Mouse (Mus musculus): ENCODE data around the gene Slc26a8.
A peak's percentile ranks its signal among the peaks of the same experiment; 100 is the strongest.

The Slc26a8 gene

DNA sequence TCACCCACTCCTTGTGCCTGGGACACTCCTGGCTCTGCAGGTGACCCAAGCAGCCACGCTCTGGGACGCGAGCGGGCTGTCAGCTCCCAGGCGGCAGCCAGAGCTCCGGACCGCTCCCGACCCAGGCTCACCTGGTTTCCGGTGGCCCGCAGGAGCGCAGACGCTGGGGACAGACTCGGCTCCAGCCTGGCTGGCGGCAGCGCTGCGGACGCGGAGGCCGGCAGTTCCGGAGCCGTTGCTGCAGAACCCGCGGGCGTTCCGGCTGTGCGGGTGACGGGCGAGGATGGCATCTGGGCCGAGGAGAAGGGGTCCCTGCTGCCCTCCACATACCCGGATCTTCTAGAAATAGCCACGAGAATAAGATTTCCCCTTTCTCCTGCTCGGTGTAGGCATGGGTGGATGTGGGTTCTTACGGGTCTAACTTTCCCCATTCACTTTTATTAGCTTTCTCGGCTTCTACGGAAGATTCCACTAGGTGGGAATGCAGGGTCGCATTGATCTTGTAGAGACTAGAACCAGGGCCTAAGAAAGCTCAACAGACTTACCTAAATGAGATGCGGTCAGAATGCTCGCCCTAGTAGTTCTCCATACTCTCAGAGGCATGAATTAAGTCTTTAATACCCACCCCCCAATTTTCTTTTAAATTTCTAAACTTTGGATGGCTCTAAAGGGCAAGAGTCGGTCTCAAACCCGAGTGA lies at the start of gene Slc26a8:
Gene Slc26a8, minus strand, starts transcription at position 648 of the 698 bp plus-strand sequence.
- DNase-seq (ENCODE audit: low read depth, low spot score), result peak; percentile 34

GRCm38 (mm10) chr17:28739244-28739643 lies 49.2 kb upstream of the Slc26a8 start:
- DNase-seq (ENCODE audit: low read depth, low spot score), result no peak

DNA sequence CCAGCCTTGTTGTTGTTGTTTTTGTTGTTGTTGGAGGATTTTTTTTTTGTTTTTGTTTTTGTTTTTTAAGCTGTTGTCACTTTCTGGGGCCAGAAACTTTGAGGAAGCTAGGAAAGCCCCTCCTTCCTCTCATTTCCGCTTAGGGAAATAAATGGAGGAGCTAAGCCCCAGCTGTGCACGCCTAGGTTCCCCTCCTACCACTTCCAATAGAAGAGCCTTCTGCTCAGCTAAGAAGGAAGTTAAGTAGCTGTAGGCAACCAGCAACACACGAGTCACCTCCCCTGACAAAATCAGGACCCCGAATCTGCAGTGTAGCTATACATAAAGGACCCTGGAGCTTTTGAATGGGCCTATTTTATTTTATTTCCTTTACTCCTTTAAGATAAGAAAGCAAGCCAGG lies 47.9 kb upstream of the Slc26a8 start:
- DNase-seq (ENCODE audit: low read depth, low spot score), result no peak

DNA sequence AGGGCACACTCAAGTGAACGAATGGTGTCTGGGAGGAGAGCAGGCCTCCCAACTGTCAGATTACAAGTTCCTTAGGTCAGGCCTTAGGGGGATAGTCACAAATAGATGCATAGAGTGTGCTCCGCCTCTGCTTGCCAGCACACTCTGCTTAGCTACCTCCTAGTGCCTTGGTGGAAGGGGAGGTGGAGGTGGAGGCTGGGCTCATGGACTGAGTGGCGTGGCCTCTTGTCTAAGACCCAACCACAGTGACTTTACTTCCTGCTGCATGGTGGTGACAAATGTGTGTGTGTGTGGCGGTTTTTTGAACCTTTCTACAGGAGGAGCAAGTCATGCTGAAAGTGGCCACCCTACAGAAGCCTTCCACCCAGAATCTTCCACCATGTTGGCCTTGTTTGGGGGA lies 46.5 kb upstream of the Slc26a8 start:
- DNase-seq (ENCODE audit: low read depth, low spot score), result no peak

DNA sequence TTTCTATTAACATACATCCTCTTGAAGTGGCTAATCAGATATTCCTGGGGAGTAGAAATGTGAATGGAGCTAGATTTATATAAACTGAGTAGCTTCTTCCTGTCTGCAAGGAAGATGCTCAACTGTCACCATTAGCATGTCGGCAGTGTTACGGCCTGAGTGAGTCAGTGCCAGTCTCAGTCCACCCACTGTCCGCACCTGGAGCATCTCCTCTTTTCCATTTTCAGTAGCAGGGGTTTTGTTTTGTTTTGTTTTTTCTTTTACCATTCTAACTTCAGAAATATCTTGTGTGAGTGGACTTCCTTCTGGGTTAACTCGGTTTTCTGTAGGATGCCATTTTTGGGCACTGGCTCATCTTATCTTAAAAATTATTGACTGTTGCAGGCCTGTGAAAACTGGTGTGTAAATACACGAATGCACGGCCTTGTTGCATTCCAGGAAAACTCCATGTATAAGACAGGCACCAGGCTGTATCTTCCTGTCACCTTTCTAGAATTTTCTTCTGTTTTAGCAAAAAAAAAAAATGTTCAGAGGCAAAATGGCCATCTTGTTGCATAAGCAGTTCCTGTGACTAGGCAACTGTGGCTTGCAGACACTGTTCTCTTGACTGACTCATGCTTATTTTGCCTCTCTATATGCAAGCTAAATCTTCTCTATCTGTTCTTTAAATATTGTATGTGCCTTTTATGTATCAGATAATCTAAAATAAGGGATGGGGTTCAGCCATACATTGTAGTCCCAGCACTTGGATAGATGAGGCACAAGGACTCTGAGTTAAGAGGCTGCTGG lies 45.5 kb upstream of the Slc26a8 start:
- DNase-seq (ENCODE audit: low read depth, low spot score), result no peak

DNA sequence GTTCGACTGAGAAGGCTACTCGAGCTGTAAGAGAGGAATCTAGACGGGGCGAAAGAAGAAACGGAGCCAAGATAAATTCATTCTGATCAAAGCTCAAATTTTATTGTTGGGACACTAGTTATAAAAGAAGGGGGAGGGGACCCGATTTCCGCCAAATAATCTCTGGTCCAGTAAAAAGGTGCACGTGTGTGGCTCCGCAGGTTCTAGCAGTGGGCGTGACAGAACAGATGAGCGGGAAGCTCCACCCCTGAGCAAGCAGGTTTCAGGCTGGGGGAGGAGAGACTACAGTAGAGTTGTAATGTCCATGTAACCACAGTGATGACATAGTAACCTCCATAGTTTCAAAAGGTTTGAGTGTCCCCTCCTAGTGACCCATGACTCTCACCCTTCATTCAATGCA lies 37.5 kb upstream of the Slc26a8 start:
- peak; percentile 46 for DNase-seq (ENCODE audit: low read depth, low spot score)

DNA sequence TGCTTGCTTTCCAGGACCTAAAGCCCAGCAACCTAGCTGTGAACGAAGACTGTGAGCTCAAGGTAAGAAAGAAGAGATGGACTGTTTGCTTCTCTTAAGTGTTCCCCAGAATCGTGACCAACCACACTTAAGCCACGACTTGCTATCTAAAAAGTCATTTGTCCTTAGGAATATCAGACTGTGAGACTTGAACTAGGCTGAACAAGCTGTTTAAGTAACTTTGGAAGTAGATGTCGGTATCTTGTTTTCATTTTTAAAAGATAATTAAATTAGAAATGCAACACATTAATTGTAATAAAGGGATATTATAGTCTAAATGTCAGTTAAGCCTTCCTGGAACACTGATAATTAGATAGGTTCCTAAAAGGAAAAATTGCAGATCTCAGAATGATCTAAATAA lies 35.8 kb upstream of the Slc26a8 start, which contains the start of gene AC170998.1:
Gene AC170998.1, plus strand, starts transcription at position 301 of the 400 bp plus-strand sequence.
- no peak for DNase-seq (ENCODE audit: low read depth, low spot score)

DNA sequence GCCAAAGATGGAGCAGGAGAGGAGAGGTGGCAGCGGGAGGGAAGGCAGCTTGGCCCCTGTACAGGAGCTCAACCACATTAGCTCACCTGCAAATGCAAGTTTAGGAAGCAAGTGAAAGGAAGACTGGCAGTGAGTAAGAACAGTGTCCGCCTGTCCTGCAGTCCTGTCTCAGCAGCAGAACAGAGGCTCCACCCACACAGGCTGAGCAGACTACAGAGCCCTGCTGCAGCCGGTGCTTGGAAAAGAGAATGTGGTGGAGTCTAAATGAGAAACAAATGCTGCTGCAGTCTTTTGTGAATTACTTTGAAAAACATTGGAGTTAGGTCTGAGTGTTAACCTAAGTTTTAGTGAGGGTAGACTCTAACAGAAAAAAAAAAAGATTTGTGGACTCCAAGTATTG lies 27.5 kb upstream of the Slc26a8 start:
- DNase-seq (ENCODE audit: low read depth, low spot score), result no peak

DNA sequence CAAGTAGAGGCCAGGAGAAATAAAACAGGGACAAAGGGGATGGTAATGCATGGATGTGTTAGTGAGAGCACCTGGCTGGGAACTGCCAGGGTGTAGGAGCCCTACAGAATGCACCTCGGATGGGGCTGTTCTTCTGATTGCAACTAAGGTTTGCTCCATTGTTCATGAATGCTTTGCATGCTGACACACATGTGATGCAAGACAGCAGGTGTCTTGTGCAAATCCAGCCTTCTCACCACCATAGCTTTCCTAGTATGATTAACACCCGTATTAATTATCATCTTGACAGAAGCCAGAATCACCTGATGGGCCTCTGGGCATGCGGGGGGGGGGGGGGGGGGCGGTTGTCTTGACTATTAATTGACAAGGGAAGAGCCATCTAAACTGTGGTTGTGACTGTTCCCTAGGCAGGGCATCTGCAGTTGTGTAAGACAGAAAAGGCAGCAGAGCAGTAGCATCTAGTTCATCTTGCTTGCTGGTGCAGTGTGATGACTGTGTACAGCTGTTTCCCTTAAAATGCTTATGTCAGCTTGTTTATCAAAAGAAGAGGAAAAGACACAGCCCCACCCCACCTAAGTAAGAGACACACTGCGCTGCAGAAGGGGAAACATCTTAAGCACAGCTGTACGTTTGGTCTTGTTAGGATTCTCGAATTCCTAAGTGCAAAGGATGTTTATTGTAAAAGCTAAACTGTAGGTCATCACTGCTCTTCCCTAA lies 26.0 kb upstream of the Slc26a8 start:
- no peak for DNase-seq (ENCODE audit: low read depth, low spot score)

GRCm38 (mm10) chr17:28714006-28714405 lies 24.0 kb upstream of the Slc26a8 start:
- peak; percentile 36 for DNase-seq (ENCODE audit: low read depth, low spot score)

- no peak for DNase-seq (ENCODE audit: low read depth, low spot score)
Measured at GRCm38 (mm10) chr17:28712305-28712704, 22.3 kb upstream of the Slc26a8 start.

- DNase-seq (ENCODE audit: low read depth, low spot score), result no peak
Measured at GRCm38 (mm10) chr17:28711237-28711636, 21.2 kb upstream of the Slc26a8 start.

DNA sequence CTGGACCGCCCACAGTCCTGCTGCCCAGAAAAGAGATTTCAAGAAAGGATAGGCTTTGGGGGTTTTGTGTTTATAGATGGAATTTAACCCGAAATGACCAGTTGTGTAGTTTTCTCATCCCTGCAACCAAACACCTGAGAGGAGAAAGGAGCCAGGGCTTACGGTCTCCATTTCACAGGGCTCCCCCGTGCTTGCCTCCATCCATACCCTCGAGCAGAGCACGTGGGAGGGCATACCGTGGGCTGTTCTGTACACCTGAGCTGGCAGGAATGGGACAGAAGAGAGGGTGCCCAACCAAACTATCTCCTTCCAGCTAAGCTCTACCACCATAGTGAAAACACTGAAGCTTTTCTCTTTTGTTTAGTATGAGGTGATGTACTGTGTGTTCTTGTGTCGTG lies 20.3 kb upstream of the Slc26a8 start:
- DNase-seq (ENCODE audit: low read depth, low spot score), result no peak

DNA sequence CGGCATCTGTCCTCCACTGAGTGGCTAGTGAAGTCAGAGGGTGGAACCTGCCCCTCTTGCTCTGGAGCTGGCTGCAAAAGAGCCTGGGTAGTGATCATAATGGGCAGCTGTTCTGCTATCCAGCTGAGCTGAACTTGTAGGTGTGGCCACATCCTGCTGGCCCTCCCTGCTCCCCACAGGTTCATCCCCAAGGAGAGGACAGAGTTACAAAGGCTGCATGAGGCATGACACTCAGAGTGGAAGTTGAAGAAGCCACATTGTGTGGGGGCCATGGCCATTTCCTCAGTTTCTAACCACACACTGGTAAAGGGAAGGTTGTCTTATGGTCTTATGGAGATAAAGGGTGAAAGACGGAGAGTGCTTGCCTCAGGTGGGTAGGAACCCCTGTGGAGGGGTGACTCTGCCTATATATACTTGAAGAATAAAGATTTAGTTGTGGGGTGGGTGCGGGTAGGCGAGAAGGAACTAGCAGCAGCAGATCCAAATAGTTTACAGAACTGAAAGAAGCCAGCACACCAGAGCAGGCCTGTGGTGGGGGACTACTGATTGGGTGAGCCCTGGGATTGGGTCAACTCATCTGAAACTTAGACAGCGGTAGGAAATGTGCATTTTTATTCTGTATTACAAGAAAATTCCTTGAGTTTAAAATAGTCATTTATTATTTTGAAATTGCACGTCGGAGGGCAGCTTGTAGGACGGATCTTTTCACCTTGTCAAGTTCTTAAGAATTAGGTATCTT lies 19.7 kb upstream of the Slc26a8 start:
- DNase-seq (ENCODE audit: low read depth, low spot score), result no peak

- no peak for DNase-seq (ENCODE audit: low read depth, low spot score)
Measured at GRCm38 (mm10) chr17:28708989-28709388, 19.0 kb upstream of the Slc26a8 start.

GRCm38 (mm10) chr17:28707816-28708215 lies 17.8 kb upstream of the Slc26a8 start:
- DNase-seq (ENCODE audit: low read depth, low spot score), result no peak

DNA sequence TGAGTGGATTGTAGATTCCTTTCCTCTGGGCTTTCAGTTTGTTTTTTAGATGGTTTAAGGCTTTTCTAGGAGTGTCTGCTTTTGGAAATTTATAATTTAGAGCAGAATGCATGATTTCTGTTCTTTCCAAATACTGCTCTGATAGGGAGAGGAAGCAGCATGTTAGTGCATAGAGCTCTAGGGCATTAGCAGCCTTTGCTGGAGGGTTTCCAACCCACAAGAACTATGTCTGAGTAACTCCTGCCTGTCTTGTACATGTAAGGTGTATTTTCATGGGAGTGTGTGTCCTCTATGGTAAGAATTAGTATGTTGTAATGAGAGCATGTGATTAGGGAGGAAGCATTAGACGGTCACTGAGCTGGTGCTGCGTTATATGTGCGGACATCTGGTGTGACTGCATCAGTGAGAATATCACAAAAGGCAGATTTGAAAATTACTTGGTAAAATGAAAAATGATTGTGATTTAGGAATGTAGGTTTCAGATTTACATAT lies 17.1 kb upstream of the Slc26a8 start:
- no peak for DNase-seq (ENCODE audit: low read depth, low spot score)

DNA sequence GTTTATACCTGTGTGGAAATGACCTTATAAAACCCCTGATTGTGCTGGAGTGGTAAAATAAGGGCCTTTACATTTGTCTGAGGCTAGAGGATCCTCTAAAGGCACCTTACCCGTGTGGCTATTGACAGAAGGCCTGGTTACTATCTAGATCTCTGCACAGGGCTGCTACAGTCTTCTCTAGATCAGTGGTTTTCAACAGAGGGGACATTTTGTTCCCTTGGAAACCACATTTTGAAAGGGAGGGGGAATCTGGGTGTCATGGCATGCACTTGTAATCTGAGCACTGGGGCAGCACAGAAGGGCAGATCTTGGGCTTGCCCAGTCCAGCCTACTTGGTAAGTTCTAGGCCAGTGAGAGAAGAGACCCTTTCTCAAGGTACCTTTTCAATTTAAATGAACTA lies 16.7 kb upstream of the Slc26a8 start:
- no peak for DNase-seq (ENCODE audit: low read depth, low spot score)

DNA sequence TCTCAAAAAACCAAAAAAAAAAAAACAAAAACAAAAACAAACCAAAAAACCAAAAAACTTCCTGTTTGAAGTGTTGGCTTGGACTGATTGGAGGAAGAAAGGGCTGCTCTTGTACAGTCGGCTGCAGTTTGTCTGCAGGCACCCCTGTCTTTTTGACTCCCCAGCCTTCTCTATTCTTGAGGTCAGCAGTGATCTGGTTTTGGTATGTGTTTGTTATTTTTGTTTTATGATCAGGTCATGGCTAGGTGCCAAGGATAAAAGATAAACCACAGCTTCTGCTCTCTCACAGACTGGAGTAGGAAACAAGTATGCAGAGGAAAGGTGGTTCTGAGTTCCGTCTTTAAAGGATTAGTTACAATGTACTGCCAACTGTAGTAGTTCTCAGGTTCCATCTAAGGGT lies 12.6 kb upstream of the Slc26a8 start:
- no peak for DNase-seq (ENCODE audit: low read depth, low spot score)

DNA sequence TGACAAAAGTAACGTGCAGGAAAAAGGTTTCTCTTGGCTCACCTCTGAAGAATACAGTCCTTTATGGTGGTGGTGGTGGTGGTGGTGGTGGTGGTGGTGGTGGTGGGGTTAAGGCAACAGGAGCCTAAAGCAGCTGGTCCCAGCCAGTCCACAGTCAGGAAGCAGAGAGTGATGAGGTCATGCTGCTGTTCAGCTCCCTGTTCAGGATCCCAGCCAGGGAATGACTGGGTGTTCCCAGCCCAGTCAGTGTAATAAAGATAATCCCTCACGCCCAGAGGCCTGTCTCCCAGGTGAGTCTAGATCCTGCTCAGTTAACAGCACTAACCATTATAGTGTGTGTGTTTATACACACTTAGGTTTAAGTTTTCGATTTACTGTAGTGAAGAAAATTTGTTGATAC lies 11.7 kb upstream of the Slc26a8 start:
- DNase-seq (ENCODE audit: low read depth, low spot score), result no peak

DNA sequence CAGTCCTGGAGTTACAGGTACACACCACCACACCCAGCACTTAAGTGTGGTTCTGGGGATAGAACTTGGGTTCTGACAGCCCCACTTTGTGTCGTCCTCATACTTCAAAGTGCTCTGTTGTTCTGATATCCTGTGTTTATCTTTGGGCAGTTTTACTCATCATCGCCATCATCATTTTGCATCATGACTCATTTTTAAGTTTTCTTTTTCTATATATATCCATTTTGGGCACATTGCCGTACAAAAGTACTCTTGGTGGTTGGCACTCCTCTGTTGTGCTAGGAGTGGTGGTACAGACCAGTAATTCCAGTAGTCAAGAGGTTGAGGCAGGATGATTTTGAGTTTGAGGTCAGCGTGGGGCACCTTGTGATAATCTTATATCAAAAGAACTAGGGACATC lies 11.1 kb upstream of the Slc26a8 start:
- DNase-seq (ENCODE audit: low read depth, low spot score), result no peak

GRCm38 (mm10) chr17:28699789-28700188 lies 9.8 kb upstream of the Slc26a8 start:
- DNase-seq (ENCODE audit: low read depth, low spot score), result no peak

All from R1 (cell line).